Mouse (Mus musculus): ENCODE data around the gene A430078G23Rik.

A430078G23Rik gene

DNA sequence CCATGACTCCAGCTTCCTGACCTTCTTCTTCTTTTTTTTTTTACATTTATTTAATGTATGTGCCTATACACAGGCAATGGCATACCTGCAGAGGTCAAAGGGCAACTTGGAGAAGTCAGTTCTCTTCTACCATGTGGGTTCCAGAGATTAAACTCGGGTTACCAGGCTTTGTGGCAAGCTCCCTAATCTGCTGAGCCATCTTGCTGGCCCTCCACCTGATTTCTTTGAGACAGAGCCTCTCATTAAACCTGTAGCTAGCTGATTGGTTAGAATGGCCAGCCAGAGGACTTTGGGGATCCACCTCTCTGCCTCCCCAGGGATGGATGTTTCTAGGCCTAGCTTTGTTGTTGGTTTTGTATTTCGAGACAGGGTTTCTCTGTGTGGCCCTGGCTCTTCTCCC lies 57.9 kb downstream of the A430078G23Rik start:
- DNase-seq (ENCODE audit: low read depth, low spot score), result no peak

DNA sequence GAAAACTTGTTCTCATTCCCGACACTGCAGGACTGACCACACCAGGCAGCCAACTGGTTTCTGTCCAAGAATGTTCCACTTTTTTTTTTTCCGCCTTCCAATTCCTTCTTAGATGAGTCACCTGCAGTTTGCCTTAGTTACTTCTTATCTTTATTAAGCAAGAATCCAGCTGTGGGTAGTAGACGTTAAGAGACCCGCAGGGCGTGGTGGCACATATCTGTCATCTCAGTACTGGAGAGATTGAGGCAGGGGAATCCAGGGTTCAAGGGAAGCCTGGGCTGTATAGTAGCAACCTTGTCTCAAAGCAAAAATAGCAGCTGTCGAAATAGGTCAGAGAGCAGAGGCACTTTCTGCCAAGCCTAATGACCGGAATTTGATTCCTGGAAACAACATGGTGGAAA lies 58.7 kb downstream of the A430078G23Rik start:
- no peak for DNase-seq (ENCODE audit: low read depth, low spot score)

DNA sequence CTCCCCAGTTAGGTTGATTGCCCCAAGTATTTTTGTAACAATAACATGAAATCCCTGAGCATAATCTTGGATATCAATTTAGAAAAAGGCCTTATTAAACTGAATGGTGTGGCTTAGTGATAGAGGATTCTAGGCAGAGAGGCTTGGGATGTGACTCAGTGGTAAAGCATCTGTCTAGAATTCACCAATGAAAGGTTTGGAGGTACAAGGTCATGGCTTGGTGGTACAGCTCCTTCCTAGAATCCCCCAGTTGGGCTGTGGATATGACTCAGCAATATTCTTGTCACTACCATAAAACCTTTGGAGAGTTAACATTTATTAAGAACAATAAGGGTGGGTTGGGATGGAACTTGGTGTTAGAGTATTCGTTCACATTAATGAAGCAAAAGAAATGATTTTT lies 59.6 kb downstream of the A430078G23Rik start:
- DNase-seq (ENCODE audit: low read depth, low spot score), result no peak

DNA sequence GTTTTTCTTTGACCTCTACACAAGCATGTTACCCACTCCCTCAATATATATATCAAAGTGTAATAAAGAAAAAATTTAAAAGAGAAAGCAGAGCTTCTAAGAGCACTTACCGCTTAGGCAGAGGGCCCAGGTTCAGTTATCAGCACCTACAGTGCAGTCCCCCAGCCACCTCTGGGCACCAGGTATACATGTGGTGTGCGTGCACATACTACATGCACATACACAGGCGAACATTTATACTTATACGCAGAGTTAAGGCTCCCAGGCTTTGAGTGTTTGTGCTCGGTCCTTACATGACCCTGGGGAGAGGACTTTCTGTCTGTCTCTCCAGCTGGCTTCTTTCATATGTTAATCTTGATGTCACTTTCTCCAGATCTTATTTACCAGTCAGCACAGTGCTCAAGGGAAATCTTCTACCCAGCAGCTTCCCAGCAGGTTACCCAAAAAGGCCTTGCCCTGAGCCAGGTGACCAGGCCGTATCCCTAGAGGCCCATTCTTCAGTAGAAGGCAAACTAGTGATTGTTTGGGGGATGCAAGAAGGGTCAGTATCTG lies 61.5 kb downstream of the A430078G23Rik start:
- peak; percentile 67 for DNase-seq (ENCODE audit: low read depth, low spot score)

DNA sequence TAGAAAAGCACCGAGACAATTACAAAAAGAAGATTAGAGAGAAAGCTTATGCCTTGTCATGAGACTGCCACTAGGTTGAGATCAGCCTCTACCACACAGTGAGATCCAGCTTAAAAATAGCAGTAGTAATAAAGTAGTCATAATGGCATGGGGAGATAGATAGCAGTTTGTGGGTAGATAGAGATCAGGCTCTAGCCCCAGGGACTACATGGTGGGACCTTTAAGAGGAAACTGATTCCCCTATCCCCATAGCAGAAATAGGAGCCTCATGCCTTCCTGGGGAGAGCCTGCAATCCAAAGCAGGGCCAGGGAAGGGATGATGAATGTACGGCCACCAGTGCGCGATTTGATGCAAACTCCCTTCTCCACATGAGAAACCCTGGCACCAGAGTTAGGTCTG lies 62.0 kb downstream of the A430078G23Rik start:
- DNase-seq (ENCODE audit: low read depth, low spot score), result no peak

DNA sequence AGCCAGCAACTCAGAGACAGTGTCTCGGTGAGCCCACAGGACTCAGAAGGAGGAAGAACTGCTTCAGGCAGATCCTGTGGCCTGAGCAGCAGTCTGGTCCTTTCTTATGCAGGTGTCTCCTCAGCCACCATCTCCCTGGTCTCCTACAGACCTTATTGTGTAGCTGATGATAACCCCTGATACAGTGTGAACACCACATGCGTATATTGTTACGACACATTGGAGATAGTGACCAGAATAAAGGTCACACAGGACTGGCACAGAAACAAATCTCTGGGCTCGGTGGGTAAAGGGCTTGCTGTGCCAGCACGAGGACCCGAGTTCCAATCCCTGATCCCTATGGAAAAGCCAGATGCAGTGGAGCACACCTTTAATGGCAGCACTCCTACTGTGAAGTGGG lies 62.4 kb downstream of the A430078G23Rik start:
- DNase-seq (ENCODE audit: low read depth, low spot score), result no peak

DNA sequence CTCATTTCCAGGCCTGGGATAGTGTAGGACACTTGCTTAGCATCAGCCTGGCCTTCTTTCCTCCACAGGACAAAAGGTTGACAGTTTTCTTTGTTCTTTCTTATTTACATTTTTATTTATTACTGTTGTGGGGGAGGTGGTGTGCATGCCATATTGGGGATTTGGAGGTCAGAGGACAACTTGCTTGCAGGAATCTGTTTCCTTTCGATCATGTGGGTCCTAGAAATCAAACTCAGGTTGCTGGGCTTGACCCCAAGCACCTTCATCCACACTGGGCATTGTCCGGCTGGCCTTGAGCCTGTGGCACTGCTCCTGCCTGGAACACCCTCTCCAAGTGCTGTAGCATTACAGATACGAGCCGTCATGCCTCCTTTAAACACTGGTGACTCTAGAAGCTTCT lies 63.6 kb downstream of the A430078G23Rik start:
- DNase-seq (ENCODE audit: low read depth, low spot score), result peak; percentile 87

DNA sequence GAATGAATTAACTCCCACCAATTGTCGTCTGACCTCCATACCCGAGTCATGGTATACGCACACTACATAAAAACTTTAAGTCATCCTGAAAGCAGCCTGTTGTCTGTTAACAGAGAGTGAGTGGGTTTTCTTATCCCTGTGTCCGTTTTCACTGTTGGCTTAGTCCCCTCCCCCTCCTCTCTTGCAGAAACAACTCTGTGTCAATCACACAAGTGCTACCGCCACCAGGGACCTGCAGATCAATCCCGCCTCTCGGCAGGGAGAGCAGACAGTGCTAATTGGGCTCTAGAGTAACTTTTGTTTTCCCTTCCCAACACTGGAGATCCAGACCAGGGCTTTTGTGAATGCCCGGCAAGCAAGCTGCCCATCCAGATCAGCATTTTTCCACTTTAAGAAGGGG lies 64.2 kb downstream of the A430078G23Rik start:
- DNase-seq (ENCODE audit: low read depth, low spot score), result peak; percentile 90

DNA sequence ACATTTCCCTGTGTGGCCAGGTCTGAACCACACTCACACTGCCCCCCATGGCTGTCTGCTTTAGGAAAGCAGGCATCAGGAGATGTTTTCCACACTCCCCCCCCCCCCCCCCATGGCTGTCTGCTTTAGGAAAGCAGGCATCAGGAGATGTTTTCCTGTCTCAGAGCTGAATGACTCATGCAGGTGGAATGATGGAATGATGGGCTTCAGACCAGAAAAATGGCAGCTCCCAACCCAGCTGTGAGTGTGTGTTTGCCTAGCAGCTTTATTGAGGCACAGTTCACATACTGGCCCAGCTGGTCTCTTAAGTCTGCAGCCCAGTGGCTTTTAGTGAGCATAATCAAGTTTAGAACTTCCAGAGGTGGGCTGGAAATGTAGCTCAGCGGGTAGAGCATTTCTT lies 64.9 kb downstream of the A430078G23Rik start:
- peak; percentile 84 for DNase-seq (ENCODE audit: low read depth, low spot score)

DNA sequence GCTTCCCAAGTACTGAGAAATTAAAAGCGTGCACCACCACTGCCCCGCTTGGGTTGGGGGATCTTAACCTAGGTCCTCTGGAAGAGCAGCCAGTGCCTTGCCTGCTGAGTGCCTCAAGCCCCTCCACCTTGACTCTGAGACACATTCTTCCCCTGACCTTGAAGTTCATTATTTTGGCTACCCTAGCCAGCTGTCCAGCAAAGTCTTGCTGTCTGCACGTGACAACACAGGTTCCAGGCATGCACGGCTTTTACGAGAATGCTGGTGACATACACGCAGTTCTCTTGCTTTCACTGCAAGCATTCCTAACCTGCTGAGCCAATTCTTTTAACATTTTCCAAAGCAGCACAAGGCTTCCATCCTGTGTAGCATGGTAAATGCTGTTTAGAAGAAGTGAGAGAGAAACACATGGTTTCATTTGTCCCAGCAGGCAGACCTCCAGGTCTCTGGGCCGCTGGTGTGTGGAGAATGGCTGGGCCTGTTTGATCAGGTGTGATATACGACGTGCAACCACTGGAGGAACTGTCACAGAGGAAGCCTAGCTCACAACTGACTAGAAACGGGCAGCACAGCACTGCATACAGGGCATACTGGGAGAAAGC lies 67.0 kb downstream of the A430078G23Rik start:
- DNase-seq (ENCODE audit: low read depth, low spot score), result peak; percentile 55

DNA sequence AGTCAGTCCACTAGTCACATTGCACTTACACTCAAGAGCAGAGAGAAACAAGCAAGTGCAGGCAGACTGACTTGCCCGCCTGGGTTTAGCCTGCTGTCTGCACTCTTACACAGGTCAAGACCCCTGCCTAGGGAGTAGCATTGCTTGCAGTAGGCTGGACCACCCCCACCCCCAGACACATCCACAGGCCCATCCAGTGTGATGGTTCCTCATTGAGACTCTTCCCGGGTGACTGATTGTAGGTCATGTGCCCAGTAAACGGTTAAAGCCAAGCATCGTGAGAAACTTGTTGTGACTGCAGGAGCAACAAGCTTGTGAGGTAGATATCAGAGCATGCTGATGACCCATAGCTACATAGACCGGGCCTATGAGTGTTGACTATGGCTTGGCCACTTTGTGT lies 68.3 kb downstream of the A430078G23Rik start:
- DNase-seq (ENCODE audit: low read depth, low spot score), result peak; percentile 41

DNA sequence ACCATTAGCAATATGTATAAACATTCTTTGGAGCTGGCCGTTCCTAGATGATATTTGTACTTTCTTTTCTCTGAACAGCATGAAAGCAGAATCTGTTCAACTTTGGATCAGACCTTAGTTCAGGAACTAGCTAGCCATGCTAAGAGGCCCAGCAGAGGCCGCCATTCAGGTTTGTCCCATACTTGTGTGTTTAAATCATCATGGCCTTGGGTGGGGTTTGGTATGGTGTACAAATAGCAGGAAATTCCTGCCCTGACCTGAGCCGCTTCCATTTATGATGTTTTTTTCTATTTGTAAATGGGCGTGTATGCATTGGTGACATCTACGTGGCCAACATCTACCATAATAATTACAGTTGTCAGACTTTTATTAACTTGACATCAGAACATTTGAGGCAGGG lies 72.0 kb downstream of the A430078G23Rik start:
- DNase-seq (ENCODE audit: low read depth, low spot score), result no peak

DNA sequence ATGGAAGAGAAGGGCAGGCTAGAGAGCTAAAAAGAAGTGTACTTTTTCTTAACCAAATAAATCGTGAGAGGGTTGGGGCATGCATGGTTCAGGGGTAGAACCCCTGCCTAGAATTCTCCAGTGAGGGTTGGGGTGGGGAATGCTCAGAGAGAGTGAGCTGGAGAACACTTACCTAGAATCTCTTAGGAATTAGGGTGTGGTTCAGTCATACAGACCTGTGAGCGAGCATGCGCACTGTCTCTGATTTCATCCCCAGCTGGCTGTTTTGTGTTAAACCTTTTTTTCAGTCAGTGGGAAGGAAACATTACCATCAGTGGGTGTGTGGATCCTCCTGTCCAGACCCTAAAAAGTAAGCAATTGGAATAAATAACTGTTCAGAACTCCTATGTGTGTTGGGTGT lies 73.0 kb downstream of the A430078G23Rik start:
- DNase-seq (ENCODE audit: low read depth, low spot score), result peak; percentile 82

DNA sequence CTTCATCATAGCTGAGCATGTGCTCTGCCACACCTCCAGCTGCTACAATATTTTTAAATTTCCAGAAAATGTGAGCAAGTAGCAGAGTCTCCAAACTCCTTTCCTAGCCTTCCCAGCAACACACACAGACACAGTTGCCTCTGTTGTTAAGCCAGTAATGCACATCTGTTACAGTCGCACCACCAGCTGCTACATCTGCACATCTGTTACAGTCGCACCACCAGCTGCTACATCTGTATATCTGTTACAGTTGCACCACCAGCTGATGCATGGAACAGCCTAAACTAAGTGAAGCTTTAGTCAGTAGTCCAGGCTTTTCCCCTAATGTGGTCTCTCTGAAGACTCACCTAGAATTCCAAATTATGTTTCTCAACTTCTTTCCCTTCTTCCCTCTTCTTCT lies 75.2 kb downstream of the A430078G23Rik start:
- DNase-seq (ENCODE audit: low read depth, low spot score), result no peak

DNA sequence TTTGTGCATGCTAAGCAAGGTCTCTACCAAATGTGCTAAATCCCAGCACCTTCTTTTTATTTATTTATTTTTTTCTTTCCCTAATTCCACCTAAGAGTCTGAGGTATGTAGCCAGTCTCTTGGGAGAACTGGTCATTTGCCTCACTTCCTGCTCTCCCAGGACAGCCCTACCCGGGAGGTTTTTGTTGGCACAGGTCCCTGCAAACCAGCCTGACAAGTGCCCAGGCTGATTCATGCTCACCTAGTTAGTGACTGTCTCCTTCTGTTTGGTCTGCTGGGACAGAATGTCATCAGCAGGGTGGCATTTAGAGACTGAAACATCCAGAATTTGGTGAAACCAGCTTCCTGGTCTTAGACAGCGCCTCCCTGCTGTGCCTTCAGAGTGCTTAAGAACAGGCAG lies 76.8 kb downstream of the A430078G23Rik start:
- DNase-seq (ENCODE audit: low read depth, low spot score), result peak; percentile 49

DNA sequence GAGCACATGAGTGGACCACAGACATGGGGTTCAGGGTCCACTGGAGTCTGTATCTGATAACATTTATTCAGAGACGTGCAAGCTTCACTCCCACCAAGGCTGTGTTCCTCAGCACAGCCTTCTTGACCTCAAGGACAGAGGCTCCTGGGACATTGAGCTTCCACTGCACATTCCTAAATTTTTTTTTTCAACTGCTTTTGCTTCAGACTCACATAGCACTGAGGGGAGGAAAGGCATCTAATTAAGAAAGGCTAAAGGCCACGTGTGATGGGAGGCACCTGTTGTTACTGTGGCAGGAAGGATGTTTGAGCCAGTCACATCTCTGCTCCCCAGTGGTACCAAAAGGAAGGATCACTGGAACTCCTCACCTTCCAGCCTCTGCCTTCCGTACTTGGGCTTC lies 77.9 kb downstream of the A430078G23Rik start:
- no peak for DNase-seq (ENCODE audit: low read depth, low spot score)

DNA sequence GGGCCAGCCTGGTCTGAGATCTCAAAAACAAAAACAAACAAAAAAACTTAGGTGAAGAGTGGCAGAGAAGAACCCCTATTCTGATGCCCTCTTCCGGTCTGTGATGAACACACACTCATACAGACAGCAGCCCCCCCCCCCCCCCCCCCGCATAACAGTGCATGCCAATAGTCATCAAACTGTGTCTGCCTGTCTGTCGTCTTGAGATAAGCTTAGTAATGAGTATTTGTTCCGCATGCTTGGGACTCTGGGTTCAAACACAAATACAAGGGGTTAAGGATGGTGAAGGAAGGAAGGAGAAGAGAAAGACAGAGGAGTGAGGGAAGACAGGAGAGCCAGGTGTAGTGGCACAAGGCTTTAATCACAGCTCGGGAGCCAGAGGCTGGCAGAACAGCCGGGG lies 83.3 kb downstream of the A430078G23Rik start:
- no peak for DNase-seq (ENCODE audit: low read depth, low spot score)

DNA sequence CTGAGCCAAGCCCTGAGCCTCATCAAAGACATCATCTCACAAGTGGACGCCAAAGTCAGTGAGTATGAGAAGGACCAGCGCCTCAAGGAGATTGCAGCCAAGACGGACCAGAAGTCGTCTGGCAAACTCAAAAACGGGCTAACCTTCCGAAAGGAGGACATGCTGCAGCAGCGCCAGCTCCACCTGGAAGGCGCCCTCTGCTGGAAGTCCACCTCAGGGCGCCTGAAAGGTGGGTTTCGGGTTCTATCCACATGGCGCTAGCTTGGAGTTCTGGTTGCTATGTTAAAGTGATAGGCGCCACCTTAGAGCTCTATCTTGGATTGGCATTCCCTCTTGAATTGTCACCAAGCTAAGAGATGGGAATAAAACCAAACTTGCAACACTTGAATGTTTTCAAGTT lies 86.3 kb downstream of the A430078G23Rik start:
- peak; percentile 64 for DNase-seq (ENCODE audit: low read depth, low spot score)

Measured in R1 (cell line).